Mouse (Mus musculus) G1E (cell line): ENCODE data around the gene Iqsec2. TPM values are rescaled to one million over a fixed set of nuclear protein-coding genes. Genes with fewer than 3 reads are reported as not detected.
"Not testable (repeated sequence)": the region's sequence is repeated elsewhere in the genome, so short reads cannot be mapped to it uniquely, and the experiment has no call there.

Experiments used
- ATAC-seq: 2 replicates; pipeline ENCODE4 v1.8.0; 2016; ENCODE audit warnings: mild to moderate bottlenecking; ENCODE audit not compliant: insufficient number of reproducible peaks, poor library complexity, low FRiP score, severe bottlenecking; ENCODE audit errors: extremely low read depth
- DNase-seq: peaks from one replicate; pipeline ENCODE4 v3.0.0; 2012; ENCODE audit warnings: low spot score
- H3K27me3 ChIP-seq: 2 replicates; pipeline ENCODE4 v1.6.1; 2012; ENCODE audit warnings: mild to moderate bottlenecking, low read length, inconsistent platforms; ENCODE audit not compliant: insufficient read depth
- H3K36me3 ChIP-seq: replicated peaks from 2 replicates; pipeline ENCODE3; 2012; ENCODE audit warnings: mild to moderate bottlenecking, inconsistent platforms
- H3K4me1 ChIP-seq: 2 replicates; pipeline ENCODE4 v1.6.1; 2012; ENCODE audit warnings: low read depth, low read length, inconsistent platforms, mixed read lengths; ENCODE audit not compliant: insufficient read depth
- H3K4me3 ChIP-seq: 2 replicates; pipeline ENCODE4 v1.5.1; 2012; ENCODE audit warnings: low read depth, mild to moderate bottlenecking, inconsistent platforms, low read length, moderate library complexity, mixed read lengths
- H3K9me3 ChIP-seq: replicated peaks from 2 replicates; pipeline ENCODE4 v1.6.1; 2012; ENCODE audit warnings: inconsistent platforms
- CTCF ChIP-seq: IDR thresholded peaks from 2 replicates; pipeline ENCODE4 v1.5.1; 2012; ENCODE audit warnings: low read depth, low read length, inconsistent platforms, mixed read lengths
- GATA1 ChIP-seq: IDR thresholded peaks from 2 replicates; pipeline ENCODE4 v1.6.1; 2012; ENCODE audit warnings: borderline replicate concordance, low read length, inconsistent platforms, mixed read lengths
- GATA2 ChIP-seq: IDR thresholded peaks from 2 replicates; pipeline ENCODE4 v1.6.1; 2012; ENCODE audit warnings: low read depth, low read length, inconsistent platforms, borderline replicate concordance
- POLR2AphosphoS5 ChIP-seq: IDR thresholded peaks from 2 replicates; pipeline ENCODE4 v1.6.1; 2012; ENCODE audit warnings: low read depth, low read length, inconsistent platforms; ENCODE audit not compliant: insufficient replicate concordance
- TAL1 ChIP-seq: conservative IDR thresholded peaks from 2 replicates; pipeline ENCODE4 v1.6.1; 2012; ENCODE audit warnings: low read depth, low read length, inconsistent platforms, mixed read lengths
- polyA plus RNA-seq: library from polyadenylated mRNA; stranded (reverse); fragments of >175 nt; gene quantifications from 2 replicates; pipeline ENCODE4 v1.2.3, GENCODE M21; 2012
- total RNA-seq, 2 experiments: library from RNA; stranded (forward) in 1 of 2; stranded (reverse) in 1 of 2; fragments of 200-1000 nt in 1 of 2; fragments of >200 nt in 1 of 2; fragmentation: Nextera tagmentation in 1 of 2; gene quantifications; 2 replicates each; pipeline ENCODE4 v1.2.3; 2014 to 2017

The Iqsec2 gene
- total and polyA plus RNA-seq, 3 experiments = 0.03 to 0.38 (median 0.05) TPM

DNA sequence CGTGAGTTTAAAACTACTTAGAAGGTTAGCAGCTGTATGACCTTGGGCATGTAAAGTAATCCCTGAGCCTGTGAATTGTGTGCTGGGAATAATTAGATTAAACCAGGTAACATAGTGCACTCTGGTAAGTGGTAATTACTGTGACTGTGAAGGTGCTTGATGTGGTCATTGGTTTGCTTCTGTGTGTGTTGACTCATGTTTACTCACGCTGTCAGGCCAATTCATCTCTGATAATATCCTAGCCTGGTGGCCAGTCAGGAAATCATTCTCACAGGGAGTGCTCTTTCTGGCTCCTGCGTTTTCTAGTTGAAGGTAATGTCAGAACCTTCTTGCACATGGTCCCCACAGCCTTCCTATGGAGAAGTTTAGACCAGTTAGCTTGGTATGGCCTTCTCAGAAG is 90.1 kb downstream of the Iqsec2 start:
- Histone ChIP-seq H3K27me3 (no peaks in the 10 kb centered on the region), H3K9me3 (no peaks in the 10 kb centered on the region), H3K4me3 (peak overlapping the region; percentile 85), H3K36me3 (peaks cover 37% of the 10 kb centered on the region), H3K4me1 (peaks cover 11% of the 10 kb centered on the region)
- ATAC-seq (no peak), DNase-seq (no peak)
- TF ChIP-seq CTCF (no peak), POLR2AphosphoS5 (no peak), GATA1 (no peak), TAL1 (no peak), GATA2 (no peak)

DNA sequence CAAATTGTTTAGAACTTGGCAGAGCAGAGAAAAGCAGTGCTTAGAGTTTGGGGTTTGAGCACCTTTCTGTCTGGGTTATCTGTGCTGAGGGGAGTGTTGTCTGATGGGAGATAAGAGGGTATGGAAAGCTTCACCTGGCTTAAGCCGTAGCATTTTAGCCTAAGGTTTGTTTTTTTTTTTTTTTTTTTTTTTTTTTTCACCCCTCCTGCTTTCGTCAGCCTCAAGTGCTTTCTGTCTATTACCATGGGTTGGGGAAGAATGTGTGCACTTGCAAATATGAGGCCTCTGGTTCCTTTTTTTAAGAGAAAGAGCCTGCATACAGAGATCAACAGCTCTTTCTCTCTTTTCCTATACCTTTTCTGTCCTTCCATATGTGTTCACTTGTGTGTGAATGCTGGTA is 91.7 kb downstream of the Iqsec2 start:
- TF ChIP-seq TAL1 (no peak), GATA2 (no peak), POLR2AphosphoS5 (no peak), CTCF (no peak), GATA1 (no peak)
- ATAC-seq = no peak
- DNase-seq = no peak
- Histone ChIP-seq H3K36me3 (peaks cover 52% of the 10 kb centered on the region), H3K4me1 (peaks cover 11% of the 10 kb centered on the region), H3K4me3 (no peak overlapping the region; the same call in 1 of the 2 replicates), H3K27me3 (no peaks in the 10 kb centered on the region), H3K9me3 (no peaks in the 10 kb centered on the region)

DNA sequence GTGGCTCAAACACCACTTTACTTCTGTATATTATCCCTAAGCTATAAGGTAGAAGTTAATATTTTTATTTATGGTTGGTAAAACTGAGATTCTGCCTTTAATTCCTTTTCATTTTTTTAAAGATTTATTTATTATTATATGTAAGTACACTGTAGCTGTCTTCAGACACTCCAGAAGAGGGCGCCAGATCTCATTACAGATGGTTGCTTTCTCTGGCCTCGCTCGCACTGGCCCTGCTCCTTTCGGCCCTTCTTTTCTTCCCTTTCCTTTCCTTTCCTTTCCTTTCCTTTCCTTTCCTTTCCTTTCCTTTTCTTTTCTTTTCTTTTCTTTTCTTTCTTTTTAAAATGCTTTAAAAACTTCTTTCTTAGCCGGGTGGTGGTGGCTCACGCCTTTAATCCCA is 99.1 kb downstream of the Iqsec2 start:
- peaks cover 81% of the 10 kb centered on the region for H3K36me3 ChIP-seq
- H3K4me1 ChIP-seq, ATAC-seq, H3K9me3 ChIP-seq, H3K27me3 ChIP-seq, H3K4me3 ChIP-seq, DNase-seq: not testable (repeated sequence)

DNA sequence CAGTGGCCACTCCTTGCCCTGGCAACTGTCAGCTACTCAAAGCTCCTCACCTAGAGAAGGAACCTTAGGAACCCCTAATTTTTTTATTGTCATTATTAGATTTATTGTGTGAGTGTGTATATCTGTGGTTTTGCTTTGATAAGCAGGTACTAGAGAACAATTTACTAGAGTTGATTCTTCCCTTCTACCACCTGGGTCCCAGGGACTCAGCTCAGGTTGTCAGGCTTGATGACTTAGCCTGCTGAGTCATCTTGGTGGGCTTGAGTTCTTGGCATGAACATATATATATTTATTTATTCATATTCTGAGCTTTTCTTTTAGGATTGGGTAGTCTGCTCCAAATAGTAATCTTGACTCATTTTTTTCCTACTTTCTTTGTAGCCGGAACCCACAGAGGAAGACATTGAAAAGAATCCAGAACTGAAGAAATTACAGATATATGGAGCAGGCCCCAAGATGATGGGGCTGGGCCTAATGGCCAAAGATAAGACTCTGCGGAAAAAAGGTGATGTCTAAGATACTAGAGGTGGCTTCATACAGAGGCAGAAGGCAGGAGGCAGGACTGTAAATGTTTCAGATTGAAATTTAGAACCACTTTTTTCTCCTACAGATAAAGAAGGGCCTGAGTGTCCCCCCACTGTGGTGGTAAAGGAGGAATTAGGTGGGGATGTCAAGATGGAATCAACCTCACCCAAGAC is 100.6 kb downstream of the Iqsec2 start:
- ATAC-seq (no peak), DNase-seq (no peak)
- no peak for TF ChIP-seq CTCF
- no peak for TF ChIP-seq GATA2
- TF ChIP-seq GATA1 = no peak
- TF ChIP-seq POLR2AphosphoS5 = no peak
- TF ChIP-seq TAL1 = no peak
- Histone ChIP-seq H3K4me3 (no peak overlapping the region), H3K36me3 (peaks cover 80% of the 10 kb centered on the region), H3K4me1 (no peaks in the 10 kb centered on the region), H3K9me3 (no peaks in the 10 kb centered on the region), H3K27me3 (no peaks in the 10 kb centered on the region)

DNA sequence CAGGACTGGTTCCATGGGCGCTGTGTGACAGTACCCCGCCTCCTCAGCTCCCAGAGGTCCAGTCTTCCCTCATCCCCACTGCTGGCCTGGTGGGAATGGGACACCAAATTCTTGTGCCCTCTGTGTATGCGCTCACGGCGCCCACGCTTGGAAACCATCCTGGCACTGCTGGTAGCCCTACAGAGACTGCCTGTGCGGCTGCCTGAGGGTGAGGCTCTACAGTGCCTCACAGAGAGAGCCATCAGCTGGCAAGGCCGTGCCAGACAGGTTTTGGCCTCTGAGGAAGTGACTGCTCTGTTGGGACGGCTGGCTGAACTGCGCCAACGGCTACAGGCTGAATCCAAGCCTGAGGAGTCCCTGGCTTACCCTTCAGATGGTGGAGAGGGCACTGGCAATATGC is 127.1 kb downstream of the Iqsec2 start:
- no peak for TF ChIP-seq POLR2AphosphoS5
- TF ChIP-seq GATA1 = no peak
- TF ChIP-seq CTCF = no peak
- TF ChIP-seq TAL1 = no peak
- Histone ChIP-seq H3K4me1 (no peaks in the 10 kb centered on the region), H3K27me3 (no peaks in the 10 kb centered on the region), H3K9me3 (no peaks in the 10 kb centered on the region), H3K4me3 (no peak overlapping the region), H3K36me3 (peaks cover 96% of the 10 kb centered on the region)
- no peak for ATAC-seq
- no peak for DNase-seq

Other genes with a start within 250 kb of the Iqsec2 start
- 54.9 and 64.0 TPM in 2 replicates for gene Hsd17b10, start 142.4 kb upstream of the Iqsec2 start, total RNA-seq (2014; fragmentation: Nextera tagmentation)
- gene Hsd17b10, start 142.4 kb upstream of the Iqsec2 start, total RNA-seq (2017) = 67.0 and 70.4 TPM in 2 replicates
- 25.7 and 26.0 TPM in 2 replicates for gene Hsd17b10, start 142.4 kb upstream of the Iqsec2 start, polyA plus RNA-seq
- 8.6 and 10.7 TPM in 2 replicates for gene Ribc1, start 128.0 kb upstream of the Iqsec2 start, total RNA-seq (2014; fragmentation: Nextera tagmentation)
- gene Ribc1, start 128.0 kb upstream of the Iqsec2 start, total RNA-seq (2017) = 3.7 and 4.0 TPM in 2 replicates
- 1.8 and 2.1 TPM in 2 replicates for gene Ribc1, start 128.0 kb upstream of the Iqsec2 start, polyA plus RNA-seq
- 150 and 164 TPM in 2 replicates for gene Smc1a, start 127.8 kb upstream of the Iqsec2 start, total RNA-seq (2014; fragmentation: Nextera tagmentation)
- gene Smc1a, start 127.8 kb upstream of the Iqsec2 start, total RNA-seq (2017) = 138 and 179 TPM in 2 replicates
- gene Smc1a, start 127.8 kb upstream of the Iqsec2 start, polyA plus RNA-seq = 14.0 and 17.2 TPM in 2 replicates
- 99.4 and 130 TPM in 2 replicates for gene Kdm5c, start 88.8 kb downstream of the Iqsec2 start, total RNA-seq (2014; fragmentation: Nextera tagmentation)
- gene Kdm5c, start 88.8 kb downstream of the Iqsec2 start, total RNA-seq (2017) = 48.0 and 48.2 TPM in 2 replicates
- 67.7 and 71.5 TPM in 2 replicates for gene Kdm5c, start 88.8 kb downstream of the Iqsec2 start, polyA plus RNA-seq
- 38.4 and 39.6 TPM in 2 replicates for gene Kantr, start 183.2 kb downstream of the Iqsec2 start, total RNA-seq (2014; fragmentation: Nextera tagmentation)
- gene Kantr, start 183.2 kb downstream of the Iqsec2 start, total RNA-seq (2017) = 2.1 and 2.7 TPM in 2 replicates
- 0.21 and 0.58 TPM in 2 replicates for gene Kantr, start 183.2 kb downstream of the Iqsec2 start, polyA plus RNA-seq
- 19.2 and 20.2 TPM in 2 replicates for gene Tspyl2, start 198.2 kb downstream of the Iqsec2 start, total RNA-seq (2014; fragmentation: Nextera tagmentation)
- gene Tspyl2, start 198.2 kb downstream of the Iqsec2 start, total RNA-seq (2017) = 18.3 and 22.4 TPM in 2 replicates
- gene Tspyl2, start 198.2 kb downstream of the Iqsec2 start, polyA plus RNA-seq = 8.1 and 8.7 TPM in 2 replicates
- gene Gpr173, start 224.4 kb downstream of the Iqsec2 start, total RNA-seq (2014; fragmentation: Nextera tagmentation) = not detected in 2 replicates
- under 0.01 and 0.05 TPM in 2 replicates for gene Gpr173, start 224.4 kb downstream of the Iqsec2 start, total RNA-seq (2017)
- not detected in 2 replicates for gene Gpr173, start 224.4 kb downstream of the Iqsec2 start, polyA plus RNA-seq